Mouse (Mus musculus) thymus, adult 2 months (tissue): ENCODE results near the gene Greb1.

Experiments used
- CTCF ChIP-seq: fragments of 200-500 bp; IDR thresholded peaks from 2 replicates; pipeline ENCODE4 v1.5.1; 2012; ENCODE audit warnings: mild to moderate bottlenecking, control low read depth, low read length, moderate library complexity, borderline replicate concordance; ENCODE audit not compliant: control insufficient read depth, poor library complexity, insufficient read depth; ENCODE audit errors: extremely low read depth
- POLR2A ChIP-seq: fragments of 200-500 bp; IDR thresholded peaks from 2 replicates; pipeline ENCODE4 v1.6.1; 2012; ENCODE audit warnings: mild to moderate bottlenecking, low read length, control low read depth, moderate library complexity; ENCODE audit not compliant: control insufficient read depth, poor library complexity, insufficient read depth; ENCODE audit errors: extremely low read depth

DNA sequence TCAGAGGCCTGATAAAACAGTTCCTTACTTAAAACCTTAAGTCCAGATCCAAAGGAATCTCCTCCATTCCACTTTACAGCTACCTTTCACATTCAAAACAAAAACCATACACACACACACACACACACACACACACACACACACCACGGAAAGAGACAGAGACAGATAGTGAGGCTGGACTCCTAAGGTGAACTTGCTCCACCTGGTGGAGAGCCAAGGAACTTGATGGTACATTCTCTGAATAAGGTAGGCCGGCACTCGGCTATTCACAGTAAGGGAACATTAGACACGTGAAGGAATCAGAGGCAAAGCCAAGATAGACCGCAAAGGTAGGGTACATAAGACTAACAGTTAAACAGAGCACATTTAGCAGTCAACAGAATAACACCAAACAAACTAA, 4.8 kb upstream of the Greb1 start:
- no peak for TF ChIP-seq CTCF
- no peak for TF ChIP-seq POLR2A
